In the genomic region with DNA sequence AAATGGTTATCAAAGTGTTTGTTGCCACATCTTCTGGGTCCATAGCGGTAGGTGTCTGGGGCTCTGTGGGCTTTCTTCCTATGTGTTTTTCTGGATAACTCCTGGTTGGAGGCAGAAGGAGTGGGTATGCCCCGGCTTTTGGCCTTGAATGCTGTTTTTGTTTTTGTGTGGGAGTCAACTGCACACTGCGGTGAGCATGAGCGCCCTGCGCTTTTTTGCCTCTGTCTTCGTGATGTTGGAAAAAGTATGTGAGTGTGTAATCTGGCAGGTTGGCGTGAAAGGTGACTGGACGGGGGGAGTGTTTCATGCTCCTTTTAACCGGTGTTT, we compare ENCODE assay signal across 8 mouse cellular contexts. TPM values are rescaled to one million over a fixed set of nuclear protein-coding genes. Genes with fewer than 3 reads are reported as not detected.
DNase-seq lines count a peak whose midpoint lies in the region; ATAC-seq and TF ChIP-seq lines count a peak whose summit lies in the region.

No protein-coding gene starts in this region.

- no peak overlapping the region for H3K9ac ChIP-seq in lung, postnatal 0 days (replicated peaks; ENCODE audit: low read depth)
- peak overlapping the region; percentile 9; the same call in 1 of the 2 replicates for H3K9ac ChIP-seq in forebrain, embryonic 15.5 days (replicated peaks)
- H3K9ac ChIP-seq in liver, embryonic 11.5 days (ENCODE audit: low read depth, low read length): no peak overlapping the region
- H3K9ac ChIP-seq in stomach, embryonic 15.5 days: no peak overlapping the region

- no peak for DNase-seq in lung, postnatal 0 days (ENCODE audit: low spot score)
- DNase-seq in lung, adult 2 months: no peak
- no peak for DNase-seq in liver, embryonic 11.5 days (ENCODE audit: low spot score)
- DNase-seq in left cerebral cortex, postnatal 14 days (ENCODE audit: low spot score in 2 of 2): no peak
- no peak for DNase-seq in lung, postnatal 4 days
- DNase-seq in B cell, adult 2 months: no peak

- TF ChIP-seq CTCF in lung, postnatal 0 days (IDR thresholded peaks at IDR 0.05): no peak
- TF ChIP-seq CTCF in lung, adult 2 months (IDR thresholded peaks at IDR 0.05; ENCODE audit: insufficient read depth, low read length): no peak

- no peaks in the 10 kb centered on the region for H3K27me3 ChIP-seq in lung, postnatal 0 days (replicated peaks; ENCODE audit: insufficient read depth, low read length)
- H3K27me3 ChIP-seq in forebrain, embryonic 15.5 days: no peaks in the 10 kb centered on the region
- peaks cover 4% of the 10 kb centered on the region for H3K27me3 ChIP-seq in liver, embryonic 11.5 days (replicated peaks; ENCODE audit: control insufficient read depth, insufficient read depth, low read length)
- H3K27me3 ChIP-seq in stomach, embryonic 15.5 days (replicated peaks): no peaks in the 10 kb centered on the region

- H3K4me1 ChIP-seq in lung, postnatal 0 days (ENCODE audit: insufficient read depth, low read depth, low read length): peaks cover 10% of the 10 kb centered on the region; the same call in 1 of the 2 replicates
- H3K4me1 ChIP-seq in lung, adult 2 months (ENCODE audit: control insufficient read depth, insufficient read depth, low read length): no peaks in the 10 kb centered on the region
- H3K4me1 ChIP-seq in forebrain, embryonic 15.5 days: peaks cover 8% of the 10 kb centered on the region
- H3K4me1 ChIP-seq in liver, embryonic 11.5 days (replicated peaks; ENCODE audit: control insufficient read depth, insufficient read depth, low read length): no peaks in the 10 kb centered on the region
- H3K4me1 ChIP-seq in stomach, embryonic 15.5 days: peaks cover 10% of the 10 kb centered on the region; the same call in 1 of the 2 replicates

- H3K36me3 ChIP-seq in lung, postnatal 0 days (ENCODE audit: insufficient read depth, low read length): no peaks in the 10 kb centered on the region
- no peaks in the 10 kb centered on the region for H3K36me3 ChIP-seq in forebrain, embryonic 15.5 days
- H3K36me3 ChIP-seq in liver, embryonic 11.5 days (ENCODE audit: control insufficient read depth, insufficient read depth, low read length): no peaks in the 10 kb centered on the region
- H3K36me3 ChIP-seq in stomach, embryonic 15.5 days: no peaks in the 10 kb centered on the region

- no peak for TF ChIP-seq EP300 in lung, postnatal 0 days (IDR thresholded peaks at IDR 0.05)

- no peak; the same call in 1 of the 2 replicates for ATAC-seq in lung, postnatal 0 days
- no peak for ATAC-seq in forebrain, embryonic 15.5 days (replicated peaks)
- no peak for ATAC-seq in liver, embryonic 11.5 days (replicated peaks; ENCODE audit: low FRiP score)
- no peak for ATAC-seq in stomach, embryonic 15.5 days (ENCODE audit: insufficient read depth, low FRiP score, low read depth)

- WGBS in lung, postnatal 0 days: 37% methylated on average over 9 of the region's 9 CpGs
- WGBS in lung, adult 2 months: 40% methylated on average over 9 of the region's 9 CpGs
- WGBS in forebrain, embryonic 15.5 days: 31% methylated on average over 9 of the region's 9 CpGs
- WGBS in liver, embryonic 11.5 days: 50% methylated on average over 9 of the region's 9 CpGs
- 38% methylated on average over 9 of the region's 9 CpGs for WGBS in stomach, embryonic 15.5 days

- H3K4me2 ChIP-seq in lung, postnatal 0 days (replicated peaks; ENCODE audit: low read depth, low read length): peak overlapping the region; percentile 66
- H3K4me2 ChIP-seq in forebrain, embryonic 15.5 days (replicated peaks): peak overlapping the region; percentile 38
- peak overlapping the region; percentile 58 for H3K4me2 ChIP-seq in liver, embryonic 11.5 days
- peak overlapping the region; percentile 68 for H3K4me2 ChIP-seq in stomach, embryonic 15.5 days

- TF ChIP-seq POLR2A in lung, adult 2 months (IDR thresholded peaks at IDR 0.05; ENCODE audit: borderline replicate concordance, extremely low read depth, low read depth, low read length): no peak

- H3K27ac ChIP-seq in lung, postnatal 0 days (ENCODE audit: low read length): peak overlapping the region; percentile 60
- no peak overlapping the region for H3K27ac ChIP-seq in forebrain, embryonic 15.5 days (replicated peaks)
- no peak overlapping the region for H3K27ac ChIP-seq in liver, embryonic 11.5 days (ENCODE audit: low read depth, low read length)
- peak overlapping the region; percentile 67 for H3K27ac ChIP-seq in stomach, embryonic 15.5 days

- no peaks in the 10 kb centered on the region for H3K9me3 ChIP-seq in lung, postnatal 0 days (ENCODE audit: low read length)
- no peaks in the 10 kb centered on the region for H3K9me3 ChIP-seq in forebrain, embryonic 15.5 days
- no peaks in the 10 kb centered on the region for H3K9me3 ChIP-seq in liver, embryonic 11.5 days (ENCODE audit: control insufficient read depth, low read length)
- no peaks in the 10 kb centered on the region for H3K9me3 ChIP-seq in stomach, embryonic 15.5 days

- intact Hi-C loops in left cerebral cortex, postnatal 14 days (cut with DNase I): no loop called here

- peak overlapping the region; percentile 30 for H3K4me3 ChIP-seq in lung, postnatal 0 days (ENCODE audit: low read depth, low read length)
- no peak overlapping the region for H3K4me3 ChIP-seq in lung, adult 2 months (replicated peaks; ENCODE audit: extremely low read depth, low read depth, low read length)
- 0 out of 2 replicates have a peak overlapping the region, but pooled peaks have one; percentile 9 for H3K4me3 ChIP-seq in forebrain, embryonic 15.5 days
- H3K4me3 ChIP-seq in liver, embryonic 11.5 days (ENCODE audit: low read depth, low read length): peak overlapping the region; percentile 29
- H3K4me3 ChIP-seq in stomach, embryonic 15.5 days (replicated peaks): peak overlapping the region; percentile 32

RNA-seq across cellular contexts. Expression of gene Sh3bgr, which starts 0.4 kb away (rescaled TPM):
- 8.2 TPM in 2 replicates for polyA plus RNA-seq in lung, postnatal 0 days (2015; fragmentation: Nextera tagmentation; extraction: Ambion mirVana)
- polyA plus RNA-seq in lung, adult 2 months (2012; rRNA removed): 8.4 and 18.2 TPM in 2 replicates
- polyA plus RNA-seq in forebrain, embryonic 15.5 days (2015; fragmentation: Nextera tagmentation; extraction: Ambion mirVana): 0.65 and 0.69 TPM in 2 replicates
- 2.0 and 6.0 TPM in 2 replicates for polyA plus RNA-seq in liver, embryonic 11.5 days (2014; fragmentation: Nextera tagmentation; extraction: Ambion mirVana)
- polyA plus RNA-seq in stomach, embryonic 15.5 days (2015; fragmentation: Nextera tagmentation; extraction: Ambion mirVana): 29.2 and 35.6 TPM in 2 replicates
- 1 to 10 TPM in 1 of 2 experiments, under 1 TPM in 1; 0.89 to 1.5 TPM for total RNA-seq in left cerebral cortex, postnatal 14 days (2021)

RNA-seq across cellular contexts. Expression of gene Lca5l, which starts 8.6 kb away (rescaled TPM):
- polyA plus RNA-seq in lung, postnatal 0 days (2015; fragmentation: Nextera tagmentation; extraction: Ambion mirVana): 1.4 TPM in 2 replicates
- polyA plus RNA-seq in lung, adult 2 months (2012; rRNA removed): 0.91 and 1.0 TPM in 2 replicates
- polyA plus RNA-seq in forebrain, embryonic 15.5 days (2015; fragmentation: Nextera tagmentation; extraction: Ambion mirVana): 1.5 and 1.6 TPM in 2 replicates
- polyA plus RNA-seq in liver, embryonic 11.5 days (2014; fragmentation: Nextera tagmentation; extraction: Ambion mirVana): 0.32 and 0.38 TPM in 2 replicates
- 1.4 and 1.5 TPM in 2 replicates for polyA plus RNA-seq in stomach, embryonic 15.5 days (2015; fragmentation: Nextera tagmentation; extraction: Ambion mirVana)
- total RNA-seq in left cerebral cortex, postnatal 14 days (2021): 1 to 10 TPM in 1 of 2 experiments, under 1 TPM in 1; 0.88 to 1.5 TPM

RNA-seq across cellular contexts. Expression of gene B3galt5, which starts 34.9 kb away (rescaled TPM):
- polyA plus RNA-seq in lung, postnatal 0 days (2015; fragmentation: Nextera tagmentation; extraction: Ambion mirVana): 0.18 and 0.33 TPM in 2 replicates
- 0.35 TPM in 1 of 2 replicates, not detected in the other for polyA plus RNA-seq in lung, adult 2 months (2012; rRNA removed)
- polyA plus RNA-seq in forebrain, embryonic 15.5 days (2015; fragmentation: Nextera tagmentation; extraction: Ambion mirVana): 1.1 and 1.6 TPM in 2 replicates
- 0.11 and 0.23 TPM in 2 replicates for polyA plus RNA-seq in liver, embryonic 11.5 days (2014; fragmentation: Nextera tagmentation; extraction: Ambion mirVana)
- polyA plus RNA-seq in stomach, embryonic 15.5 days (2015; fragmentation: Nextera tagmentation; extraction: Ambion mirVana): 0.35 and 0.48 TPM in 2 replicates
- total RNA-seq in left cerebral cortex, postnatal 14 days (2021): 10 to 100 TPM in 1 of 2 experiments, 1 to 10 TPM in 1; 7.0 to 10.8 TPM

RNA-seq across cellular contexts. Expression of gene Wrb, which starts 55.5 kb away (rescaled TPM):
- polyA plus RNA-seq in lung, postnatal 0 days (2015; fragmentation: Nextera tagmentation; extraction: Ambion mirVana): 25.3 and 28.6 TPM in 2 replicates
- polyA plus RNA-seq in lung, adult 2 months (2012; rRNA removed): 81.5 and 84.8 TPM in 2 replicates
- 163 and 175 TPM in 2 replicates for polyA plus RNA-seq in forebrain, embryonic 15.5 days (2015; fragmentation: Nextera tagmentation; extraction: Ambion mirVana)
- polyA plus RNA-seq in liver, embryonic 11.5 days (2014; fragmentation: Nextera tagmentation; extraction: Ambion mirVana): 48.3 and 53.6 TPM in 2 replicates
- 60.0 and 65.5 TPM in 2 replicates for polyA plus RNA-seq in stomach, embryonic 15.5 days (2015; fragmentation: Nextera tagmentation; extraction: Ambion mirVana)
- 10 to 100 TPM; 63.8 to 71.0 TPM for total RNA-seq in left cerebral cortex, postnatal 14 days (2021)

Comparison
In these comparisons a context has a peak if more than half of its experiments do, and no peak if none do; other contexts are left out.
1. H3K27ac ChIP-seq: peak in lung, postnatal 0 days (single experiment) and stomach, embryonic 15.5 days (single experiment); none in forebrain, embryonic 15.5 days (single experiment) and liver, embryonic 11.5 days (single experiment).
2. Peak in every context shown above with its lines, with median percentiles within 50 percentile points of each other: H3K4me2 ChIP-seq.